Mouse (Mus musculus): ENCODE measurements at regions not wholly inside any gene's neighbourhood (a gene's known extent, or its start where the extent isn't known, plus 50 kb on each side); places are given as distances from the start of the nearest gene placed in this dataset.

DNA sequence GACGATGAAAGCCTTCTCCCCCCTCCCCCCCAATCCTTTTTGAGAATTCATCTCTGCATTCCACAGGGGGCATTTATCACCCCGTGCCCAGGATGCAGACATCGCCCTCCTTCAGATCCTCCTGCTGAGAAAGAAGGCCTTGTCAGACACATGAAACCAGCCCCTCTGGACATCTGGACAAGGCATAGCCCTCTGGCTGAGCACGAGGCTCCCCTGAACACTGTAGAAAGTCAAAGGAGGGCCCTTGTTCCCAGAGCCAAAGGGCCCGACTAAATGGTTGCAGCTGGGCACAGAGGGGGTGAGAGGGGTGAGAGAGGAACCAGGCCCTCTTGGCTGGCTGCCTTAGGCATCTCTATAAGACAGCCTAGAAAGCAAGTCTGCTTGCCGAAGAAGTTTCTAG is 327.8 kb downstream of the H2al1j start:
- DNase-seq (ENCODE audit: low spot score) = no peak

DNA sequence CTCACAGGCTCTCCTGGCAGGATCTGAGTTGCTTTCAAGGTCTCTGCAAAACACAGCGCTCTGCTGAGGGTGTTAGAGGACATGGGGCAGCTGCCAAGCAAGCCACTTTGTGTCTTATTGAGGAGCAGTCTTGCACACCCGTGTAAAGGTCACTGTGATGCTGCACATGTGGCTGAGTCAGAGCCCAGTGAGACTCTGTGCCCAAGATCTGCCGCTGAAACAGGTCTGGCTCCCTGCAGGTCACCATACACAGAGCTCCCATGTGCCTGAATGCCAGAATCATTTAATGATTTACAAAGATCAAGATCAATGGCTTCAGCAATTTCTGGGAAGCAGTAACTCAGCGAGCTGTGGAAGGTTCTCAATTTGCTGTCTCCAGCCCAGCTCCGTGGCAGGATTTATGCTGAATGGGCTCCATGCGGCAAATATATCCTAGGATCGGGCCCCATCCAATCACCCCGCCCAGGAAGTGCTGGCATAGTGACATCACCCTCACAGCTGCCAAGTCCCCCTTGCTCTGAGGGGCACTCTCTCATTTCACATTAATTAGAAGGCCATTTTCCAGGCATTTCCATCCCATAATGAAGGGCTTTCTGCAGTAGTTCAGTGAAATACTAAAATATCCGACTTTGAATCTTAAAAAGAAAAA is 330.1 kb downstream of the H2al1j start:
- no peak for DNase-seq (ENCODE audit: low spot score)

DNA sequence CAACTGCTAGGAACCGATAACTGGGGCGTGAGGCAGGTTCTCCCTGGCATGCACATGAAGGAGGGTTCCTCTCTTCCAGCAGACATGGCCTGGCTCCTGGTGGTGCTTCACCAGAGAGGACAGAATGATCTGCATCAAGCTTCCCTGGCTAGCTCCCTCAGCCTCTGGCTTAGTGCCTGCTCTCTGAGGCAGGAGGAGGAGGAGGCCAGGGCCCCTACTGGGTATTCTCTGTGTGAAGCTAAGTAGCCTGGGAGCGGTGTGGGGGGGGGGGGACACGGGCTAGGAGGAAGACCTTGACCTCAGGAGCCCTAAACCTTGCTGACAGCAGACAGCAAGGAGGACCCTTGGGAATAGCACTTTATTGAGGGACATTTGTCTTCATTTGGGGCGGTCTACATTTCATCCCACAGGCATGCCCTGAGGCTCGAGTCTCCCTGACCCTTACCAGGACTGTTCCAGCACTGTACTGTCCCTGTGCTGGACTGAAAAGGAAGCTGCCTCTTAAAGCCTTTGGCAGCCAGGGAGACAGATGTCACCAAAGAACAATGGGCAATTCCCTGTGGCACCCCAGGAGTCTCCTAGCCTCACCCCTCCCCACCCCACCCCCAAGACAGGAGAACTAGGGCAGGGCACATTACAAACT is 335.7 kb downstream of the H2al1j start:
- DNase-seq (ENCODE audit: low spot score) = no peak

DNA sequence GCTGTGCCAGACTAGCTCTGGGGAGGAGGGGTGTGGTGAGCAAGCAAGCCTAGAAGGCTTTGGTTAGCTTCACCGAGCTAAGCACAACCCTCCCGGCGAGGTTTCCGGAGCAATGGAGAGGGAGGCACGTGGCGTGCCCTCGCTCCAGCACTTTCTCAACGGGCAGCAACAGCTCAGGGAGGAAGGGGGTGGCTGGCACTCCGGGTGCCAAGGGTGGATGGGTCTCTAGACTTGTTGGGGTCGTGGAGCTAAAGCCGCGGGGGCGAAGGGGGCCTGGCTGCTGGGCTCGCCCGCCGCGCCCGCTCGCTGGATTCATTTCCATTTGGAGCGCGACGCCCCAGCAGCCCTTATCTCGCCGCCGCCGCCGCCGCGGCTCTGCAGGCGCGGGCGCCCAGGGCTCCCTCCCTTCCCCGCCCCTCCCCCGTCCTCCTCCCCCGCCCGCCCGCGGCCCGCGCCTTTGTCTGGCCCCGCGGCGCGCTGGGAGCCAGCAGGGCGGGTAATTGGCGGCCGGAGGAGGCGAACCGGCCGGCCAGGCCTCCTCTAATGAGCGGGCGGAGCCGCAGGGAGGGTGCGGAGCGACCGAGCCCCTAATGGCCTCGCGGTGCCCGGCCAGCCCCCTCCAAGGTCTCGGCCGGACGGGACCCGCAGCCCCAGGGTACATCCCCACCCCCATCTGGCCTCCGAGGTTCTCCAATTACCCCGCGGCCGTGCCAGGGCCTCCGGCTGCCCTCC is 336.9 kb downstream of the H2al1j start:
- no peak for DNase-seq (ENCODE audit: low spot score)

DNA sequence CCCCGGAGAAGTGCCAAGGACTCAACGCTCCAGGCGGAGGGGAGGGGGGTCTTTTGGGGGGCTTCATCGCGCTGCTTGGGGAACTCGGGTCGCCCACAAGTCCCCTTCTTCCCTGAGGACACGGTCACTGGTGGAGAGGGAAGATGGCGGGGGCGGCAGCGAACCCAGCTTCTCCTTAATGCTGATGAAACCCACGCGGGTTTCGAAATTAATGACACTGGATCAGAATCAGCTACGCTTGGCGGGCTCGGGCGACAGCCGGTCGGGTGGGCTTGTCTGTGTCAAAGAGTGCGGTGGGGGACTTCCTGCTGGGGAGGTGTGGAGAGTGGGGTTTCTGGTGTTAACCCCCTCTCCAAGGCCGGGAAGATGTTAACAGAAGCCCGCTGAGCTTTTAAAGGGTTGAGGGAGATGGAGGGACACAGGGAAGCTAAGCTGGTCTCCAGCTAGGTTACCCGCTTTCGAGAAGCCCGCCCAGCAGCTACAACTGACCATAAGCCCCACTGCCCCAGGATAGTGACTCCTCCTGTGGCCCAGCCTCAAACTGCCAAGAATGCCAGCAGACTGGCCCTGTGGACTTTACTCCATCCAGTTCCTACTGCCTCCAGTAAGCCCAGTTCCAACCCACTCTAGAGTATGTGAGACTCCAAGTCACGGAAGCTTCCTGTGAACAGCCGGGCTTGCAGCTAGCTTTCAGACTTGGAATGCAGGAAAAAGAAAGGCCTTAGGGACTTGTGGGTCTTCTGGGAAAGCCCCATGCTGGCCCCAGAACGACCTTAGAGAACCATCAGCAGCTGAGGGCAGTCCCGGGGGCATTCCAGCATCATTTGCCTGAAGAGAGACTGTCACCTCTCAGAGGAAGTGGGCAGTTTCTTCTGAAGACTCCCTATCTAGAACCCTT is 337.7 kb downstream of the H2al1j start:
- DNase-seq (ENCODE audit: low spot score) = no peak

DNA sequence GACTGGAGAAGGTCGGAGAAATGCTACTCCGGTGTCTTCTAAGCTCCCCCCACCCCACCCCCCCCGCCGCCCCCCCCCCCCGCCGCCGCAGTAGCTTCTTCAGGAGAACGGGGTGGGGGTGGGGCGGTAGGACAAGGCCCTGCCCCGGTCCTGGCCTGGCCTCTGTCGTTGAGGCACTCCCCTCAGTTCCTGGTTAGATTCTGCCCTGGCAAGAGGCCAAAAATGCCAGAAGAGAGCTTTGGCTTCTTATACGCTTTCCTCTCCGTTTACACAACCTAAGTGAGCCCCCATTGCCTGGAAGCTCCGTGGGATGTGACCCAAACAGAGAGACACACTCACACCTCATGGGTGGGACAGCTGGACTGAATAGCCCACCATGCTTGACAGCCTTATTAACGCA is 338.9 kb downstream of the H2al1j start:
- no peak for DNase-seq (ENCODE audit: low spot score)

DNA sequence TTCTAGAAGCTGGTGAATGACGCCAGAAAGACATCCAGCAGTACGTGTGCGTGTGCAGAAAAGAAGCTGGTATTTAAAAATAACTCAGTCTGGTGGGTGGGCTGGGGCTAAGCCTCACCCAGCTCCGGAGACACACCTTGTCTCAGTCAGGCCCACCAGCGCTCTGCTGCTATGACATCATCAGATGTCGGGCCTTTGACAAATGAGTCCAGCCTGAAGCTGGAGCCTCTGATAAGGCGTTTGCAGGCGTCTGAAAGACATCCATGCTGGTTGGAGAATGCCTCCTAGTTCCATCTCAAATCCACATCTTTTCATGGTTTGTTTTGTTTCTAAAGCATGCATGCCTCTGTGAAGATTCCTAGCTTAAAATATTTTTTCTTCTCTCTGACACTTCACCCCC is 344.2 kb downstream of the H2al1j start:
- DNase-seq (ENCODE audit: low spot score) = no peak

DNA sequence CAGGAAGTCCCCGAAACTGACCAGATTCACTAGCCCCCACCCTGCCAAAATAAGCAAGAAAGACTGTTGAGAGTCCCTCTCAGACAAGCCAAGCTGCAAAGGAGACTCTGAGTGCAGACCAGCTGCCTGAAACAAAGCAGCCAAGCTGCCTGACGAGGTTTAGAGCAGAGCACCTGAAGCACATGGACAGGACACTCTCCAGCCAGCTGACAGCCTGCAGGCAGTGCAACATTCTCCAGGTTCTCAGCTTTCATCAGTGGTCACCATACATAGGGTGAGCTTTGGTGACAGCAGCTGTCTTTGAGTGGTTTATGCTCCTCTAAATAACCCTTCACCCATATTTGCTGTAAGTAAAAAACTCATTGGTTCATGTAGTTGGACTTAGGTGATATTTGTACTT is 350.5 kb downstream of the H2al1j start:
- DNase-seq (ENCODE audit: low spot score) = no peak

DNA sequence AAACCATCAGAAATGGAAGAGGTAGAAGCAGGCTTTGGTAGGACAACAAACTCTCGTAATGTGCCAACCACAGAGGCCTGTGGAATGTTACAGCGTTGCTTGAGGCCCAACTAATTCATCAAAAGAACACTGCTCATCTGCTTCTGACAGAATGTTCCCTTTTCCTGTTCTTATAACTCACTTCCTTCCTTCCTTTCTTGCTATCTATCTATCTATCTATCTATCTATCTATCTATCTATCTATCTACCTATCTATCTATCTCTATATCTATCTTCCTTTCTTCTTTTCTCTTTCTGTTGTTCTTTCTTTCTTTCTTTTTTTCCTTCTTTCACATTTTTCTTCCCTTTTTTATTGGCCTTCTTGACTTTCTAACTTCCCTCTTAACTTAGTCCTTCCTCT is 353.7 kb downstream of the H2al1j start:
- no peak for DNase-seq (ENCODE audit: low spot score)

DNA sequence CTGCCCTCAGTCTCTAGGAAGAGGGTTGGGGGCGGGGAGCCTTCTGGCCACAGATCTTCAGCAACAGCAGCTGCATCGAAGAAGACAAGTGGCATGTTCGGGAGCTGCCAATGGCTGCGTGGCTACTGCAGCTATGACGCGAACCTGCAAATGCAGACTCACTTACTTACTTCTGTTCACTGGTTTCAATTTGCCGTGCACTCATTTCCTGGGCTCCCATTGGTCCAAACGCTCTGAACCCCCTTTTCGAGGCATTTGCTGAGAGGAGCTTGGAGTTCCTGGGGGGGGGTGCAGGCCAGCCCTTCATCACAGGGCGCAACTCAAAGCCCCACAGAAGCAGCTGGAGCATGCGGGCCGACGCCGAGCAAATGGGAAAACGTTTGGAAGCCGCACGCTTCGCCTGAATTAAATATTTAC is 362.4 kb downstream of the H2al1j start:
- DNase-seq (ENCODE audit: low spot score) = no peak

DNA sequence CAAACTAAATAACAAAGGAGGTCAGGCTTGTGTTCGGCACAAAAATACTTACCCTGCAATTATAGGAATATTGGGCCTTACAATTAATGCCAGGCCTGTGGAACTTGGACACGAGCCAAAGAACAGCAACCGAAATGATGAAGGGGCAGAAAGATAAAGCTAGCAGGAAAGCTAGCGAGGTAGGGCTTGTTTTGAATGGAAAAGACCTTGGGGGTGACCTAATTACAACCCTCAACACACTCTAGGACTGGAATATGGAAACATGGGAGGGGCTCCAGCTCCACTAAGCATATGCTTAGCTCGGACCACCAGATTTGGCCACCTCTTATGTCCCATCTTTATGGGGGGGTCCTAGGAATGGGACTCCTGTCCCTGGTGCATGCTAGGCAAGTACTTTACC is 362.8 kb downstream of the H2al1j start:
- no peak for DNase-seq (ENCODE audit: low spot score)

DNA sequence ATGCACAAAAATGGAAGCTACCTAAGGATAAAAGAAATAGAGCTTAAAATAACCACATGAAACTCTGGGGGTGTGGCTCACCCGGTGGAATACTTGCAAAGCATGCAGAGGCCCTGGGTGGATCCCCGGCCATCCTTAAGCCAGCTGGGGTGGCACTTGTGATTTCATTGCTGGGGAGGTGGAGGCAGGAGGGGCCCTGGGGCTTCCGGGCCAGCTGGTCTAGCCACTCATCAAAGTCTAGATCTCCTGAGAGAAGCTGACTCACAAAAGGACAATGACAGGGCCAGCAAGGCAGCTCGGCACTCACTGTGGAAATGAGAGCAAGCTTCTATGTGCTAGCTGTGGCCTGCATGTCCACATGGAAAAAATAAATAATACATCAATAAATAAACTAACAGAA is 363.4 kb downstream of the H2al1j start:
- DNase-seq (ENCODE audit: low spot score) = no peak

DNA sequence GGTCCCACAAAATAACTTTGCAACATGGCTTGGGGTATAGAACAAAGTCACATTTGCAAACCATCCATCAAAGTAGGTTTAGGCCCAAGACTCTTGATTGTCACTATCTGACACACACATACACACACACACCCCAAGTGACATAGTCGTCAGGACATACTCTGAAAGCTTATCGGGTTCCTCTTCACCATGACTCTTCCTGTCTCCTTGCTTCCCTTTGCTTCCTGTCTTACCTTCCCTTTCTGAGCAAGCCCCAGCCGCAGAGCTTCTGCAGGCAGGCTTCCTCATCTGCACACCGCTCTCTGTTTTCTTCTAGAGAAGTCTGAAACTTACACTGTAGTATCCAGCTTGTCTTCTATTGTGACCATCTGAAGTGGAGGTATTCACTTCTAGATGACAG is 368.9 kb downstream of the H2al1j start:
- no peak for DNase-seq (ENCODE audit: low spot score)

DNA sequence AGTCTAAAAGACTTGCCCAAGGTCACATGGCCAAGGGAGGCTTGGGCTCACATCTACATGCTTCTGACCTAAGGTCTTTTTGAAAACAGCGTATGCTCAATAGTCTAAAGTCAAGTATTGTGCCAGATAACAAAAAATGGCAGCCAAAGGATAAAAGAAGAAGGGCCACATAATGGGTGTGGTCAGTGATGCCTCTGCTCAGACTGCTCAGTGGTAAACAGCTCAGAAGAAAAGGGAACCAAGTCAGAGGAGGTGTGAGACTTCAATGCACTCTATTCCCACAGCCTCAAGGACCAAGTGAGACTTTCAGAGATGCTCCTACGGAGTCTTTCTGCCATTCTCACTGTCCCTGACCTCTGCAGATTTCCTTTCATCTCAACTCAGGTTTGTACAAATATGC is 373.5 kb downstream of the H2al1j start:
- no peak for DNase-seq (ENCODE audit: low spot score)

DNA sequence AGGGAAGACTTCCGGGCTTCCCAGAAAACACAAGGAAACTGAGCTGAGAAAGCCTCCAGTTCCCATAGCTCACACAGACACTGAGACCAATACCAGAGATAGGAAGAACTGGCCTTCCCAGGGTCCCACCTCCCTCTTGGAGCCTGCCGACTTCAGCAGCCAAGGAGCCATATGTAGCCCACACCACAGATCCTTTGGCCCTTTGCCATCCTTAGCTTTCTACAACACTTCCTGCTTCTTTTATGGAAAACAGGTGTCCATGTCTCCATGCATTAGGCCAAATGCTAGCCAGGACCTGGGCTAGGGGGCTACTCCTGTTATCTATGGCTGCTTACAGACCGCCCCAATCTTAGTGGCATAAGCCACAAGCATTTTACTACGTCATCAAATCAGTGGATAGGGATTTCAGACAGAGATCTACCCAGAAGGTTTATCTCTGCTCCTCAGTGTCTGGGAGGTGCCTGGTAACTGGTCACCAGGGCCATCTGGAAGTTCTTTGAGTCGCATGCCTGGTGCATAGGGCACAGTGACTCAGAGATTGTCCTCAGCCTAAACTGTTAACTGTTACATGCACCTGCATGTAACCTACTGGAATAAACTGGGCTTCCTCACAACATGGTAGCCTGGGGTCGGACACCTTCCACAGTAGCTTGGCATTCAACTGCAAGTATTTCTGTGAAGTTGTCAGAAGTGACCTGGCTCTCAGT is 378.4 kb downstream of the H2al1j start:
- DNase-seq (ENCODE audit: low spot score) = no peak

DNA sequence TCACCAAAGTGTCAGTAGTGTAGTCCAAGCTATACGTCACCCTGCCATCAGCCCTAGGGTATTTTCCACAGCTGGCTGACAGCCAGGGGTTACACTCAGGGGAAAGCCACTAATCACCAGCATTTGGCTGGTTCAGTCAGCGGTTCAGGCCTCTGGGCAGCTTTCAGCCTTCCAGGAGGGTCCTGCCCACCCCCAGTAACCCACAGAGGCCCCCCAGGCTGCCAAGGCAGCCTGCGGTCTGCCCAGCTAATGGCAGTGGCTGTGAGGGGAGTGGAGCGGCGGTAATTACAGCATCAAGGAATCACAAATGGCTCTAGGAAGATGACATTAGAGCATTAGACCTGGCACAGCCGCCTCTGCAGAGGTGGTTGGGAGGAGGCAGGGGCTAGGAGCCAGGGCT is 379.7 kb downstream of the H2al1j start:
- DNase-seq (ENCODE audit: low spot score) = no peak

DNA sequence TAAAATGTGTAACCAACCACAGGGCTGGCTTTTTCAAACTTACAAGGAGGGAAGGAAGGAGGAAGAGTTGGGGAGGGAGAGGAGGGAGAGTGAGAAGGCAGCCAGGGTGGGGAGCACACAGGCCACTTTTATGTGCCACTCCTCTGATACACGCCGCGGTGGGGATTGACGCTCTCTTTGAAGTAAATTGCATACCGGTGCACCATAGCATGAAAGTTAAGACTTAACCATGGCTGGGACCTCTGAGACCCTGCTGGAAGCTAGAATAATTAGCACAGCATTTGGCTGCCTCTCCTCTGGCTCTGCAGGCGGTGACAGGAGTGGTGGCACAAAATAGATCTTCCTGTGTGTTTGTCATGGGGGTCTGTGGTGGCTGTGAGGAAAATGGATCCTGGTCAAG is 380.7 kb downstream of the H2al1j start:
- no peak for DNase-seq (ENCODE audit: low spot score)

DNA sequence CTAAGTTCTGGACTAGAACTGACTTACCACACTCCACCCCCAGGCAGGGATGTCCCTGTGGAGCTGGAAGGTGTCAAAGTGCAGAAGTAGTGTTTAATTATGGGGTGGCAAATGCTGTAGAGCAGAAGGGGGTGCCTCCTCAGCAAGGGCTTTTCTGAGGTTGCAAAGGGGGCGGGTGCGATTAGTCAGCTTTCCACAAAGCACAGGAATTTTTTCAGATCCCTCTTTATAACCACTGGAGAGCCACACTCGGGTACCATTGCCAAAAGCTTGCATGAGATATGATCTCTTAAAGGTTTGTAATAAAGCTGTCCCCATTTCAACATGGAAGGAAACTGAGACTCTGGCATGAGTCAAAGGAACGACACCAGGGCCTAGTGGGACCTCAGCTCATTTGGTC is 381.7 kb downstream of the H2al1j start:
- DNase-seq (ENCODE audit: low spot score) = no peak

DNA sequence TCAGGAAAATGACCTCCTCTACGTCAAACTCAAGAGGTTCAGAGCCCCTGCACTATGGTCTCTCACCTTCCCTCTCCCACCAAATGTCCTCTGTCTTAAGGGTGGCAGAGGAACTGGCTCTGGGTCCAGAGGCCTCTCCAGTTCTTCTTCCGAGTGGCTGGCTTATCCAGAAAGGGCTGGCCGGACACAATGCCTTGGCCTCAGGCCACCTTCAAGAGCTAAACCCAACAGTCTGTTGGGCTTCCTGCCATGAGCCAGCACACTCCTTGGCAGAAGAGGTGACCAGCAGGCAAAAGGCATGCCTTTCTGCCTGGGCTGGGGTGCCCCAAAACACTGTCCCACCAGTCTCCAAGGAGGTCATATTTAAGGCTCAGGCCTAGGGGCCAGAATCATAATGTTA is 385.8 kb downstream of the H2al1j start:
- no peak for DNase-seq (ENCODE audit: low spot score)

DNA sequence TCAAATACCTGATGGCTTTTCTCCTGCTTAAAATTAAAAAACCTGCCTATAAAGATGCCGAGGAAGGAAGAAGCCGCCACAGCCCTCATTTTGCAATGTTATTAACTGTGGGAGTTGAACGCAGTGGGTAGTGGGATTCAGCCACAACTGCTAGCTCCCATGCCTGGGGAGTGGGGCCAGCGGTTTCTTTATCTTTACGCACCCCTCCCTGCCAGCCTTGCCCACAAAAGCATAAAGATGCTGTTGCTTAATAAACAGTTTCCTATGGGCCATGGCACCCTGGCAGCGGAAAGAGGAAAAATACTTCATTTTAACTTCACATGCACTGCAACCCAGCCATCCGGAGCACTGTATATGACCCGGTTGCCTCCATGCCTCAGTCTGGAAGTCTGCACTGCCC is 389.2 kb downstream of the H2al1j start:
- DNase-seq (ENCODE audit: low spot score) = no peak

DNA sequence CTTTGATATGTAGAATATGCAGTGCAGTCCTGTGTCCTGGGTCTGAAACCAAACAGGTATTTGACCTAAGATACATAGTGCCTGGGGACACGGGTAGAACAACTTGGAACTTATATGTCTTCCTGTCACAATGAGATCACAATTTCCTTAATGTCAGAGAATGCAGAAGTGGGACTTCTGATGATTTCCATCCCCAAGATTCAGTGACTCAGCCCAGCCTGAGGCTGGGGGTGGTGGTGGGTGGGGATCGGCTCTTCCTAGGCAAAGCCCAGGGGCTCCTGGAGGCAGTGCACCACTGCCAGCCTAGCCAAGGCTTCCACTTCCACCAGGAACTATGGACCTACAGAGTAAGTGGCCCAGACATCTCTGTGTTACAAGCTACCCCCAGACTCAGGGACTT is 391.2 kb downstream of the H2al1j start:
- no peak for DNase-seq (ENCODE audit: low spot score)

DNA sequence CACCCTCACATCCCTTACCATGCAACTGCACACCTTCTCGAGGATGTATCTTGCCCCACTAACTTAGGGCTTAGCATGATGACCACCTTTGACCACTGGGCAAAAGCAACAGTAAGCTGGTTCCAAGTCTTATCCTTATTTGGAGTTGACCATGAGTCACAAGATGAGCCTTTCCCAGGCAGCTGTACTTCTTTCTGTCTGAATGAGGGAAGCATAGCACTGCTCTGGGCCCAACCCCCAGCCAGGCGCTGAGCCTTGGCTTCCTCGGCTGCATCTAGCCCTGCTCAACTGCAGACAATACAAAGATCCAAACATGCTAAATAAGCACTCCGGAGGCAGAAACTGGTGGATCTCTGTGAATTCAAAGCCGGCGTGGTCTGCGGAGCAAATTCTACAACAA is 392.9 kb downstream of the H2al1j start:
- no peak for DNase-seq (ENCODE audit: low spot score)

All from urinary bladder, postnatal 10 days (tissue).